20 mouse cellular contexts compared by ENCODE assay signal in genomic region chr13:109714581-109714980, GRCm38 (mm10).
DNase-seq lines count a peak whose midpoint lies in the region; TF ChIP-seq lines count a peak whose summit lies in the region.
"Had no signal": no experiment of that assay in that cellular context is flagged by ENCODE, and none has a peak within 500 bp of the region (broad histone marks: within the 10 kb centered on the region; RNA-seq: fewer than 3 reads in every experiment).

No protein-coding gene starts in this region.

- no peak overlapping the region for H3K27ac ChIP-seq in liver, adult 2 months (replicated peaks; ENCODE audit: insufficient read depth, low read depth, low read length)
- H3K27ac ChIP-seq in embryonic fibroblast, embryonic 13.5 days (ENCODE audit: insufficient read depth, low read length) = peak overlapping the region; percentile 98

- peak; percentile 87 for DNase-seq in liver, adult 2 months (ENCODE audit: extremely low read depth, low read depth, low spot score)
- no peak for DNase-seq in liver
- DNase-seq in adipocyte (ENCODE audit: low spot score) = peak; percentile 58
- no peak for DNase-seq in spleen, postnatal 36 days (ENCODE audit: low spot score in 2 of 2)
- DNase-seq in thymus, adult 18-20 months = no peak
- no peak for DNase-seq in cerebellum, adult 9-10 months
- DNase-seq: adrenal gland, adult 2 months; adrenal gland, adult 8-10 months; adrenal gland, postnatal 10 days; adrenal gland, postnatal 14 days; adrenal gland, postnatal 25 days; adrenal gland, postnatal 36 days; B cell, adult 2 months; cerebellum, adult 11 months; cerebellum, adult 11-12 months; cerebellum, adult 18-20 months had no signal

- no peaks in the 10 kb centered on the region; the same call in 1 of the 2 replicates for H3K79me2 ChIP-seq in liver, adult 2 months (ENCODE audit: control insufficient read depth, insufficient read depth, low read length)
- H3K79me2 ChIP-seq in myocyte (ENCODE audit: control insufficient read depth, insufficient read depth) = peaks cover 50% of the 10 kb centered on the region

- no peak for TF ChIP-seq POLR2A in liver, adult 2 months (IDR thresholded peaks at IDR 0.05; ENCODE audit: extremely low read depth, insufficient read depth, low read length)
- TF ChIP-seq POLR2A in embryonic fibroblast, embryonic 13.5 days (IDR thresholded peaks at IDR 0.05; ENCODE audit: low read depth, low read length) = no peak
- TF ChIP-seq POLR2A in myocyte (IDR thresholded peaks at IDR 0.05; ENCODE audit: insufficient read length, low read depth) = no peak

- H3K36me3 ChIP-seq in liver, adult 2 months (ENCODE audit: control insufficient read depth, insufficient read depth, low read length) = no peaks in the 10 kb centered on the region
- H3K36me3 ChIP-seq in myocyte (ENCODE audit: control insufficient read depth, insufficient read depth) = no peaks in the 10 kb centered on the region

- H3K9ac ChIP-seq in liver, adult 2 months (ENCODE audit: low read depth, low read length) = no peak overlapping the region

- no peak overlapping the region for H3K4me3 ChIP-seq in liver, adult 2 months (ENCODE audit: insufficient read depth, low read depth, low read length)
- no peak overlapping the region for H3K4me3 ChIP-seq in embryonic fibroblast, embryonic 13.5 days (ENCODE audit: insufficient read depth, low read length)
- H3K4me3 ChIP-seq in myocyte = no peak overlapping the region

- no peak overlapping the region for H3ac ChIP-seq in myocyte (ENCODE audit: control insufficient read depth, insufficient read length)

- no peak for TF ChIP-seq CTCF in liver, adult 2 months (IDR thresholded peaks at IDR 0.05; ENCODE audit: low read depth, low read length)
- TF ChIP-seq CTCF in embryonic fibroblast, embryonic 13.5 days (IDR thresholded peaks at IDR 0.05; ENCODE audit: borderline replicate concordance, insufficient read depth, low read length) = no peak

- H3K4me1 ChIP-seq in liver, adult 2 months (ENCODE audit: control insufficient read depth, insufficient read depth, low read length) = peaks cover 6% of the 10 kb centered on the region; the same call in 1 of the 2 replicates
- peaks cover 21% of the 10 kb centered on the region for H3K4me1 ChIP-seq in embryonic fibroblast, embryonic 13.5 days (ENCODE audit: control insufficient read depth, insufficient read depth, low read length)

- H3K27me3 ChIP-seq in liver, adult 2 months (ENCODE audit: control insufficient read depth, insufficient read depth, low read length) = no peaks in the 10 kb centered on the region
- H3K27me3 ChIP-seq in myocyte (ENCODE audit: control insufficient read depth, insufficient read depth, insufficient read length) = no peaks in the 10 kb centered on the region
- H3K27me3 ChIP-seq: CH12.LX, Patski had no signal

- WGBS in liver, adult 2 months = 20% methylated on average over 2 of the region's 2 CpGs

- peak overlapping the region; percentile 36 for H3K4me2 ChIP-seq in myocyte (ENCODE audit: low read depth)

TF ChIP-seq in myocyte, 11 proteins besides CTCF, POLR2A, EP300 and RAD21:
- TF ChIP-seq MYOG (IDR thresholded peaks at IDR 0.05; ENCODE audit: control insufficient read depth in 1 of 3, insufficient read depth in 1 of 3, insufficient read length in 2 of 3, low read depth in 2 of 3) = no peak
- no peak for TF ChIP-seq TCF3 (IDR thresholded peaks at IDR 0.05; ENCODE audit: insufficient read length, low read depth)
- TF ChIP-seq USF1 (IDR thresholded peaks at IDR 0.05; ENCODE audit: low read depth) = no peak
- TF ChIP-seq SRF (IDR thresholded peaks at IDR 0.05; ENCODE audit: control insufficient read depth, insufficient read length, low read depth) = no peak
- TF ChIP-seq CEBPB (IDR thresholded peaks at IDR 0.05; ENCODE audit: insufficient read depth, poor library complexity, severe bottlenecking) = no peak
- no peak for TF ChIP-seq POLR2AphosphoS2 (IDR thresholded peaks at IDR 0.05; ENCODE audit: insufficient read length, low read depth)
- TF ChIP-seq MYOD1 (IDR thresholded peaks at IDR 0.05; ENCODE audit: control insufficient read depth in 1 of 3, insufficient read length in 2 of 3, low read depth in 2 of 3) = no peak
- TF ChIP-seq E2F4 (IDR thresholded peaks at IDR 0.05; ENCODE audit: insufficient read depth) = no peak
- TF ChIP-seq TCF12 (IDR thresholded peaks at IDR 0.05; ENCODE audit: insufficient read depth, poor library complexity, severe bottlenecking) = no peak
- no peak for TF ChIP-seq REST (IDR thresholded peaks at IDR 0.05; ENCODE audit: insufficient read depth, insufficient read length)
- no peak for TF ChIP-seq MAX (IDR thresholded peaks at IDR 0.05; ENCODE audit: low read depth)

Comparison
In these comparisons a context has a peak if more than half of its experiments do, and no peak if none do; other contexts are left out.
1. DNase-seq: peak in liver, adult 2 months (single experiment) and adipocyte (single experiment); none in liver (single experiment), spleen, postnatal 36 days (0 of 2), thymus, adult 18-20 months (0 of 2) and cerebellum, adult 9-10 months (single experiment).